Mouse (Mus musculus) ES-E14 (cell line): ENCODE results near the gene Lpcat3.

ENCODE experiments used
- CHD2 ChIP-seq: IDR thresholded peaks from 2 replicates; pipeline ENCODE4 v1.6.1; 2014; ENCODE audit warnings: mild to moderate bottlenecking, low read depth, low read length, inconsistent platforms
- HCFC1 ChIP-seq: IDR thresholded peaks from 2 replicates; pipeline ENCODE4 v1.6.1; 2012; ENCODE audit warnings: low read length, inconsistent platforms, borderline replicate concordance; ENCODE audit not compliant: insufficient read depth
- MAFK ChIP-seq: IDR thresholded peaks from 2 replicates; pipeline ENCODE4 v1.6.1; 2014; ENCODE audit warnings: mild to moderate bottlenecking, low read depth, low read length, inconsistent platforms; ENCODE audit not compliant: insufficient read depth
- ZC3H11A ChIP-seq: IDR thresholded peaks from 2 replicates; pipeline ENCODE4 v1.6.1; 2012; ENCODE audit warnings: low read depth, mild to moderate bottlenecking, inconsistent platforms, low read length, borderline replicate concordance
- ZNF384 ChIP-seq: IDR thresholded peaks from 2 replicates; pipeline ENCODE4 v1.6.1; 2012; ENCODE audit warnings: low read depth, low read length, inconsistent platforms

DNA sequence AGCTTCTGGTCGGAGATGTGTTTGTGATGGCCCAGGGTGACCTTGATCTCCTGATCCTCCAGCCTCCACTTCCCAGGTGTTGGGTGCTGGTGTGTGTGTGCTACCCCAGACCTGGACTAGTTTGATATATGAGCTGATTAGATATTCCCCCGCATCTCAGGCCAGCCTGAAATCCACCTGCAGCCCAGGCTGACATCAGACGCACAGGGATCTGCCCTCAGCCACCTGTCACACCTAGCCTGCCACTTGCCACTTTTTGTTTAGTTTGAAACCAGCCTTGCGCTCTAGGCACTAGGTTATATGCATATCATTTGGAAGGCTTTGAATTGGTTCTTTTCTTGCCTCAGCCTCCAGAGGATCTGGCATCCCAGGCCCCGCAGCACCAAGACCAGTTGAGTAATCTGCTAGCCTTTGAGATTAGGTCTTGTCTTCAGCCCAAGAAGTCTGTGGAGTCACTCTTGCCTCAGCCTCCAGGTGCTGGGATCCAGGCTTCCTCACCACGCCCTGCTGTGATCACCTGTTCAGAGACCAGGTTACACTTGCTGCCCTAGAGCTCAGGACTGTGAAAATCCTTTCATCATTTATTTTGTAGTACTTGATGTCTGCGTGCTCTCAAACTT is 7.6 kb downstream of the Lpcat3 start:
- TF ChIP-seq CHD2 (no peak), HCFC1 (no peak), ZNF384 (no peak), MAFK (no peak), ZC3H11A (no peak)
